Mouse (Mus musculus) cerebral cortex, adult 2 months (tissue): ENCODE data around the gene Sik2.

Source experiments
- WGBS: fragments of 180-500 bp; shearing (Covaris S2); methylation state at CpG from one replicate; pipeline ENCODE4 v1.1.7; 2018; 5-methylcytosine and 5-hydroxymethylcytosine counted together

The Sik2 gene

GRCm38 (mm10) chr9:51008841-51009655 lies at the start of gene Sik2:
Sik2 (minus strand) TSS chr9:51009073.
- whole genome bisulfite sequencing: under 1% methylated on average over 62 of the region's 85 CpGs

DNA sequence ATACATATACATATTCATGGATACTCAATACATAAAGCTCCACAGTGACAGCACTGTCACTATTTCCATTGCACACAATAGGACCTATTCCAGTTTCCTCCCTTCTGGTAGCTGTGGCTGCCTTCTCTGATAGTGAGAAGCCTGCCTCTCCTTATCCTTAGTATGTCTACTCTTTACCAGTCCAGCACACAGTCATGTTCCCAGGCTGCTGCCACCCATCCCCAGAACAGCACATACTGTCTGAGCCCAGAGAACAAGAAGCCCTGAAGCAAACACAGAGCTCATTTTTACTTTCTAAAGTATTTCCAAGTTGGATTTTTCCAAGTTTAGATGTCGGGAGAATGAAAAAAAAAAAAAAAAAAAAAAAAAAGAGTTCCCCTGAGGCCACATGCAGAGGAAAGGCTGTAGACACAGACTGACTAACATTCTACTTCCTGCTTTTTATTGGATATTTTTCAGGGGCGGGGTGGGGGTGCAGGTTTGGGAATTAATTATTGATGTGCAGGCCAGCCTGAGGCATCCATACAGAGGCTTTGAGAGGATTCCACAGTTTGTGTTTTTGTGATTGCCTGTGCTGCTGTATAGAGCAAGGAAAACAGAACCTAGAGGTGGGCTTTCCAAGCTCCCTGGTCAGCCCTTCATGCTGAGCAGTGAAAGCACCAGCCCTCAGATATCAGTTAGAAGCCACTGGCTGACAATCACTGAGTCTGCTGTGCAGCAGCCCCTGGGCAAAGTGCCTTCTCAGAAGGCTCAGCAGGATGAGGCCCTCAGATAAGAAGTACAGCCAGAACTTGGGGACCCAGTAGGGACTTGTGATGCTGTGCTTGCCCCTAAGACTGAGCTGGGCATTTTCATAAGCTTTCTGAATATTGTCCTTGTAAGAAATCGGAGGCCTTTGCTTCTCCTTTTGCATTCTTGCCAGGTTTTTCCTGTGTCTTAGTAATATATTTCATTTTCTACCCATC lies 47.8 kb upstream of the Sik2 start:
- WGBS: 50% methylated on average over 3 of the region's 3 CpGs

DNA sequence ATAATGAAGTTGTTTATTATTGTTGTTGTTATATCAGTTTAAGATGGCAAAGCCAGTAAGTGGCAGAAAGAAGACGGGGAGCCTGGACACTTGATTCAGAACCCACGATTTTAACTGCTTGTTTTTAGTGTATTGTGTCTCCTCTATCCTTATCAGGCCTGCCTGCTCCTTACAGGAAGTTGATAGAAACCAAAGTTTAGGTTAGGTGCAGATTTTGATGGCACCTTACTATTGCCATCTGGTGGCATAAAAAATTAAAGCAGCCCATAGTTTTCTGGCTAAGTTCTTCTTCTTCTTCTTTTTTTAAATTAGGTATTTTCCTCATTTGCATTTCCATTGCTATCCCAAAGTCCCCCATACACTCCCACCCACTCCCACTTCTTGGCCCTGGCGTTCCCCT lies 43.3 kb upstream of the Sik2 start:
- WGBS: 63% methylated on average over 3 of the region's 3 CpGs

DNA sequence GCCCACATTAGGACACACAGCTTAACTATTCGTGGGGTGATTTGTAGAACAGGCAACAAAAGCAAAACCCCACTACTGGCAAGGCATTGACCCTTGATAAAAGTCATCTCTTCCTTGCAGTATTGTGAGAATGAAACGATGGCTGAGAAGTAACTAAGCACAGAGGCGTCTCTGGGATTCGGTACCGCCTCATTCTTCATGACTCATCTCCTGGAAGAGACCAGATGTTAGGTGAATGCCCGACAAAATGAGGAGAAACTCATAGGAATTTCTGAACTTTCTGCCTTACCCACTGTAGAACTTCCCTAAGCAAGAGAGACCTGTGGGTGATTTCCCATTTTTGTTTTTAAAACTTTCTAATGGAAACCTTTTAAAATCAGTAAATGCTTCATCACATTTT lies 33.3 kb upstream of the Sik2 start:
- 46% methylated on average over 6 of the region's 6 CpGs for WGBS

DNA sequence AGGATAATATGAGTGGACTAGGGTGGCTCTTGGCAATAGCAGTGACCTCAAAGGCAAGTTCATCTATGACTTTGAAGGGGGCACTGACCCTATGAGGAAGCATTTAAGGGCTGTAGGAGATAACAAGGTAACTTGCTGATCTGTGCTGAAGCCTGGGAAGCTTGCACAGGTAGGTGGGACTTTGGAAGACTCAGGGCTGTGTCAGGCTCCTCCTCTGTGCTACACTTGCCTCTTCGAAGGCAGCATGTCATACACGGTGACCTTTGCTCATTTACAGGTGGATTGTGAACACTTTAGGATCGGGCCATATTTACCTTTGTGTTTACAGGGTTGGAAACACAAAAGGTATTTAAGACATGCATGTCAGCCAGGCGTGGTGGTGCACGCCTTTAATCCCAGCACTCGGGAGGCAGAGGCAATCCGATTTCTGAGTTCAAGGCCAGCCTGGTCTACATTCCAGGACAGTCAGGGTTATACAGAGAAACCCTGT lies 32.7 kb upstream of the Sik2 start:
- 92% methylated on average over 7 of the region's 7 CpGs for WGBS

DNA sequence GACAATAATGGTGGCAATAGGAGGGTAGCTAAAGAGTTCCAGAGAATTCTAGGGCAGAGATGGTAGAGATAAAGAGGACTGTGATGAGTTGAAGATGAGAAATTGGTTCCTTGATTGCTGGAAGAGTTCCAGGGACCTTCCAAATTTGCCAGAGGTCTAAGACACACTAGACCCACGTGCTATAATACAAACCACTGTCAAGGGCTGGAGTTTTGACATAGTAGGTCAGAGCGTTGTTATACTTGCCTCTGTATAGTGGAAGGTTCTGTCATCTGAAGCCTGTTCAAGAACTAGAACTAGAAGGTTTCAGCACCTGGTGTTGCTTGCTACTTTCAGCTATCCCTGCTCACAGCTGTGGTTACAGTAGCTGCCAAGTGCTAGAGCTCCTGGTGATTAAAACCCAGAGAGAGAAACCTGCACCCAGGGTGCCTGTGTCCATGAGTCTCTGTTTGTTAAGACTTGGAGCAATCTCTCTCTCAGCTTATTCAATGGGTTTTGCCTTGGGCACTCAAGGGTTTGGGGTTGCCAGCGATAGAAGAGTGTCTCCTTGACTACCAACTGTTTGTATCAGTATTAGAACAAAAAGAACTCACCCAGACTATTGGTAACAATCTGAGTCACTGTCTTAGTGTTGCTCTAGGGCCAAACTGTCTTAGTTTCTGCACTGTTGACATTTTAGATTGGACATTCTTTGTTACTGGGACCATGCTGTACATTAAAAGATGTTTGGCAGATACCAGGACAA lies 24.1 kb upstream of the Sik2 start:
- 76% methylated on average over 3 of the region's 3 CpGs for WGBS

GRCm38 (mm10) chr9:51032291-51032690 lies 23.4 kb upstream of the Sik2 start:
- WGBS: 79% methylated on average over 8 of the region's 8 CpGs

DNA sequence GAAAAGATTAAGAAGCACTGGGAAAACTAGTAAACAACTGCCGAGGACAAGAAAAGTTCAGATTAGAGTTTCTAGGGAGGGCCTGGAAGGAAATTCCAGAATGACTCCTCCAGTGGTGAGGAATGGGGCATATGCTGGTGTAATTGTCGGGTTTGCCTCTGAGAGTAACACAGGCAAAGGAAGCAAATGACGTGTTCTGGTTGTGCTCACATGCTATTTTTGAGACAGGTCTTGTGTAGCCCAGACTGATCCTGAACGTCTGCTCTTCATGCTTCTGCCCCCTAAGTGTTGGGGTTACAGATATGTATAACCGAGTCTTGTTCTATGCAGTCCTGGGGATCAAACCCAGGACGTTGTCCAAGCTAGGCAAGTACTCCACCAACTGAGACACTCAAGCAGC lies 22.7 kb upstream of the Sik2 start:
- 60% methylated on average over 6 of the region's 6 CpGs for WGBS

GRCm38 (mm10) chr9:51030147-51030546 lies 21.3 kb upstream of the Sik2 start:
- 57% methylated on average over 1 of the region's 1 CpGs for WGBS

DNA sequence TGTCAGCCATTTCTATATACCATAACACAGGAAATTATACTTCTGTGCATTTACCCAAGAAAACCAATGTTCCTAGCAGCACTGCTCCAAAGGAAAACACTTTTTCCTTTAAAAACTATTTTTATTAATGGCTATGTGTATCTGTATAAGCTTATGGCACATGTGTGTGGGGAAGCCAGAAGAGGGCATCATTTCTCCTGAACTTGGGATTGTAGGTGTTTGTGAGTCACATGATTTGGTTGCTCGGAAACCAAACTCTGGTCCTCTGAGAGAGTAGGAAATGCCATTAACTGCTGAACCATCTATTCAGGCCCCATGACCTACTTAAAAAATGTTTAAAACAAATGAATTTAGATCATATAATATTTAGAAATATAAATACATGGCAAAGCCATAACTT lies 18.1 kb upstream of the Sik2 start:
- WGBS: 97% methylated on average over 1 of the region's 1 CpGs

DNA sequence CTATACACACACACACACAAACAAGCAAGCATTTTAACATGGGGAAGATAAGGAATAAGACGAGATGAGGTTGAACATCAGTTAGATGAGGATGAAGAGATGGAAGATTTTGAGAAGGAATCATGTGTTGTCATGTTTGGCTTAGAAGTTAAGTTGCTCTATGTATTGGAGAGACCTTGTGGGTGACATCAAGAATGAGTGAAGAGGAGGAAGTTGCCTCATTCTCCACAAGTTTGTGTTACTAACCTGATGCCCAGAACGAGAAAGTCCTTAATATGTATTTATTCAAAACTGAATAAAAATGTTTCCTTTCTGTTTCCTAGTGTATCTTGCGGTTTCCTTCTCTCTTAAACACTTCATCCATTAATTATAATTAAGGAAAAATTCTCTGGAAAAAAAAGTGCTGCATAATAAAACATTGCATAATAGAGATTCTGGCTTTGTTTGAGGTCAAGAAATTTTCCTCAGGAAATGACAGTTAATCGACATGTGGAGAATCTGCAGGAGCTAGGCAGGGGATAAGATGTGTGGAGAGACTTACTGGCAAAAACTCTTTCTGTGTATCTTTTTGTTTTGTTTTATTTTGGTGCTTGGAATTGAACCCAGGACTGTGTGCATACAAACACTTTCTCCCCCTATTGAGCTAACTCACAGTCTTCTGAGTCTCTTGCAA lies 12.4 kb upstream of the Sik2 start:
- WGBS: 90% methylated on average over 4 of the region's 4 CpGs

GRCm38 (mm10) chr9:51020351-51020750 lies 11.5 kb upstream of the Sik2 start:
- WGBS: 75% methylated on average over 3 of the region's 3 CpGs

DNA sequence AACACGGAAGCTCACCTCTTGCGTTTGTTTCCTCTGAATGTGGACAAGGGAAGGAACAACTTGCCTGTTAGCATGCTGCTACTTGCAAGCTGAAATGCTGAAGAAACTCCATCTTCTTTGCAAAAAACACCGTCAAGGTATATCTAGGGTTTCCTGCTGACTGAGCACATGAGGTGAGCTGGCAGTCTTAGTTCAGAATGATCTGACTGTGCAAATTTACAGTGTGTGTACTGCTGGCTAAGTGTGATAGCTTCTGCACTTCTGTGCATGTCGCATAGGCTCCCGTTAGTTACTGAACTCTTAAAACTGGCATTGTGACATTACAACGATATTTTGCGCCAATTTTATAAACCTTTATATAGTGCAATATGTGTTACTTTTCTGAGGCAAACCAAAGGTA lies 10.8 kb upstream of the Sik2 start:
- WGBS: 77% methylated on average over 7 of the region's 7 CpGs

GRCm38 (mm10) chr9:51015732-51016131 lies 6.9 kb upstream of the Sik2 start:
- 62% methylated on average over 4 of the region's 4 CpGs for WGBS

GRCm38 (mm10) chr9:51013644-51014043 lies 4.8 kb upstream of the Sik2 start:
- 89% methylated on average over 1 of the region's 1 CpGs for WGBS

DNA sequence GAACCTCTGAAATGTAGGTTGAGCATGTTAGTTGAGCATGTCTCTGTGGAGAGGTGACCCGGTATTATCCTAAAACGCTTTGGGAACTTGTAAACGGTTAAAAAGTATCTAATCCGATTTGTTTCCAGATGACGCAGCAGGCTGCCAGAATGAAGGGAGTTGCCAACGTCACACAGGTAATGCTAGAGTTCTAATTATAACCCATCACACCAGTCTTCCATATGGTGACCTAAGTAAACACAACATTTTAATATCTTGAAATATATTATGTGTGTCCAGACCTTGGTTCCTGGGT lies 730 bp upstream of the Sik2 start:
- 5% methylated on average over 6 of the region's 6 CpGs for WGBS

- under 1% methylated on average over 65 of the region's 65 CpGs for WGBS
These were observed 619 bp downstream of the Sik2 start for GRCm38 (mm10) chr9:51008068-51008840.

- 6% methylated on average over 10 of the region's 10 CpGs for WGBS
These were observed 1.2 kb downstream of the Sik2 start for GRCm38 (mm10) chr9:51007726-51008067.

DNA sequence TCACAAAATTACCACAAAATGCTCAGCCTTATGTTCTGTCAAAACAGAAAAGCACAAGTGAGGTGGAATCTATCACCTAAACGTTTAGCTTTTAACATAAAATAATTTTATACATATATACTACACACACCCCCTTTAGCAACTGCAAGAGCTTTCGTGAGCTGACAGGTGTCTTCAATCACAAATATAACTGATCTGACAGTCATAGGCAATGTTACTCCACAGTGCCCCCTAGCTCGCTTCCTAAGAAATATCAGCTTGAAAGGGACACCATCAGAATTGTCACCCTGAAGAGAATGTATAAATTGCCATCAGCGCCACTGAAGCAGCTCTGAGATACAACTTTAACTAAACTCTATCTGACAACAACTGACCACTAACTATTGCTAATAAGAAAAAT lies 2.0 kb downstream of the Sik2 start:
- 5% methylated on average over 4 of the region's 4 CpGs for WGBS

DNA sequence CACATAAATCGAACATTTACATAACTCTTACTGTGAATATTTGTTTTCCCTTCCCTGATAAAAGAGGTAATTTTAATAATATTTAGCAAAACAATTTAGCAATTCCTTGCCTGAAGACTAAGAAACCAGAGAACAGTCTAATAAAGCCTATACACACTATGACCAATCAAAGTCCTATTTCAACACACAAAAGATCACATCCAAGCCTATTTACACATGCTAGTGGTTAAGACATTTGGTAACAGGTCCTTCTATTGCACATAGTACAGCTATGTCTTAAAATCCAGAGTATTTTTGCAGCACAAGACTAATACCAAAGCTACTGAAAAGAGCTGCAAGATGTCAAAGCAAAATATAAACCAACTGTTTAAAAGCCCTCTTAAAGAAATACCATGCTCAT lies 4.8 kb downstream of the Sik2 start:
- 87% methylated on average over 1 of the region's 1 CpGs for WGBS

DNA sequence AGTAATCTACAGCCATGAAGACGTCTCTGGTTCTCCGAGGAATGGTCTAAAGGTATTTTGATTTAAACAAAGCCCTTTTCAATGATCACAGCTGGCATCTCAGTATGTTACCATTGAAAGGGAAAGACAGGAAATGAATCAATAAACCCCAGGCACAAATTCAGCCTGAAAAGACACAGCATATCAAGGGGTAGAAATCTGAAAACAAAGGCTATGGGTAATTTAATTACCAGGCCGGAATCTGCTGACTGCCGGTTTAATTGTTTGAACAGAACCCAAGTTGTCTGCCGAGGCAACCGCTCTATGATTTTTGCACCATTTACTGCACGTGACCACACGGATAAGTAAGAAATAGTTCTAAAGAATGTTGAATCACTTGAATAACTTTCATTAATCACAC lies 22.8 kb downstream of the Sik2 start:
- WGBS: 48% methylated on average over 8 of the region's 8 CpGs
